Mouse (Mus musculus): ENCODE results near the gene Lin9.

DNA sequence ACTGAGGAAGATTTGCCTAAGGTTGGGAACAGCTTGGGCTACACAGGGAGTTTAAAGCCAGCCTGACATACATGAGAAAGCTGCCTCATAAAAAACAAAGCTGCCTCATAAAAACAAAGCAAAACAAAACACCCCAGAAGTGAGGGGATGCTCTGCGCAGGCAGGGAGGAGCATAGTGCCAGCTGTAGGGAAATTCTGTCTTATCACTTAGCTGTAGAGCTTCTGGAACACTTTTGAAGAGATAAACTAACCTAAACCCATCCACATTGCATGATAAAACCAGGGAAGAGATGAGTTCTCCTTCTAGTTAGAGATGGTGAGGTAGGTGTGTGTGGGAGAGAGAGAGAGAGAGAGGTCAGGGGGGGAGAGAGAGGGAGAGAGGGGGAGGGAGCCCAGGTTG is 81.7 kb downstream of the Lin9 start:
- TF ChIP-seq POLR2A (IDR thresholded peaks at IDR 0.05; ENCODE audit: borderline replicate concordance, extremely low read depth, low read depth, low read length): no peak
- TF ChIP-seq CTCF (IDR thresholded peaks at IDR 0.05; ENCODE audit: insufficient read depth, low read length): no peak
